Comparison of ENCODE assay signal across 8 mouse cellular contexts in genomic region chr11:106536253-106536912, GRCm38 (mm10). TPM values are rescaled to one million over a fixed set of nuclear protein-coding genes. Genes with fewer than 3 reads are reported as not detected.
A peak's percentile ranks its signal among the peaks of the same experiment; 100 is the strongest.
DNase-seq lines count a peak whose midpoint lies in the region; ATAC-seq and TF ChIP-seq lines count a peak whose summit lies in the region.

No protein-coding gene starts in this region.

- peak; percentile 66 for ATAC-seq in heart, embryonic 16.5 days (replicated peaks; ENCODE audit: extremely low read depth, insufficient read depth, low FRiP score)
- peak; percentile 63 for ATAC-seq in liver, embryonic 13.5 days (ENCODE audit: low read depth)

- 58% methylated on average over 11 of the region's 11 CpGs for WGBS in heart, embryonic 16.5 days
- 59% methylated on average over 11 of the region's 11 CpGs for WGBS in spleen, adult 2 months
- WGBS in liver, embryonic 13.5 days (ENCODE audit: insufficient replicate concordance) = 25% methylated on average over 11 of the region's 11 CpGs

- H3K36me3 ChIP-seq in heart, embryonic 16.5 days (ENCODE audit: control insufficient read depth, insufficient read depth) = peaks cover 7% of the 10 kb centered on the region
- peaks cover 2% of the 10 kb centered on the region; the same call in 1 of the 2 replicates for H3K36me3 ChIP-seq in spleen, adult 2 months (ENCODE audit: control insufficient read depth, insufficient read depth, low read length)
- peaks cover 37% of the 10 kb centered on the region for H3K36me3 ChIP-seq in liver, embryonic 13.5 days

- no peak for TF ChIP-seq CTCF in spleen, adult 2 months (IDR thresholded peaks at IDR 0.05; ENCODE audit: extremely low read depth, insufficient read depth, insufficient read length, insufficient replicate concordance)

- peaks cover 4% of the 10 kb centered on the region; the same call in 1 of the 2 replicates for H3K4me1 ChIP-seq in heart, embryonic 16.5 days (ENCODE audit: control insufficient read depth, insufficient read depth, low read length)
- peaks cover 2% of the 10 kb centered on the region; the same call in 1 of the 2 replicates for H3K4me1 ChIP-seq in spleen, adult 2 months (ENCODE audit: control insufficient read depth, insufficient read depth, insufficient read length)
- H3K4me1 ChIP-seq in liver, embryonic 13.5 days (replicated peaks) = peaks cover 55% of the 10 kb centered on the region

- H3K27ac ChIP-seq in heart, embryonic 16.5 days (ENCODE audit: low read length) = peak overlapping the region; percentile 66
- peak overlapping the region; percentile 72 for H3K27ac ChIP-seq in spleen, adult 2 months (ENCODE audit: insufficient read depth, low read length)
- peak overlapping the region; percentile 71 for H3K27ac ChIP-seq in liver, embryonic 13.5 days

- H3K27me3 ChIP-seq in heart, embryonic 16.5 days (ENCODE audit: control insufficient read depth, insufficient read depth, low read length) = no peaks in the 10 kb centered on the region
- no peaks in the 10 kb centered on the region for H3K27me3 ChIP-seq in spleen, adult 2 months (ENCODE audit: control insufficient read depth, insufficient read depth, low read length)
- no peaks in the 10 kb centered on the region for H3K27me3 ChIP-seq in liver, embryonic 13.5 days

- H3K9me3 ChIP-seq in heart, embryonic 16.5 days (replicated peaks; ENCODE audit: control insufficient read depth, low read length) = no peaks in the 10 kb centered on the region
- H3K9me3 ChIP-seq in liver, embryonic 13.5 days (replicated peaks) = no peaks in the 10 kb centered on the region

- no peak overlapping the region for H3K4me2 ChIP-seq in heart, embryonic 16.5 days (ENCODE audit: low read depth, low read length)
- H3K4me2 ChIP-seq in liver, embryonic 13.5 days = no peak overlapping the region

- no peak overlapping the region for H3K9ac ChIP-seq in heart, embryonic 16.5 days (ENCODE audit: low read length)
- H3K9ac ChIP-seq in liver, embryonic 13.5 days = no peak overlapping the region; the same call in 1 of the 2 replicates

- intact Hi-C loops in gastrocnemius, postnatal 36 days (cut with DNase I) = no loop called here

- H3K4me3 ChIP-seq in heart, embryonic 16.5 days (ENCODE audit: low read length) = no peak overlapping the region
- H3K4me3 ChIP-seq in spleen, adult 2 months (ENCODE audit: extremely low read depth, insufficient read depth, insufficient read length) = no peak overlapping the region
- no peak overlapping the region for H3K4me3 ChIP-seq in liver, embryonic 13.5 days (replicated peaks)

- TF ChIP-seq POLR2A in spleen, adult 2 months (IDR thresholded peaks at IDR 0.05; ENCODE audit: low read depth, low read length) = no peak

- no peak for DNase-seq in heart, adult 8-10 months (ENCODE audit: low spot score)
- DNase-seq in spleen, adult 2 months (ENCODE audit: low read depth in 1 of 2, low spot score in 2 of 2) = peak in 1 of 2 experiments; percentile 72
- no peak for DNase-seq in spleen, adult 18-20 months
- peak; percentile 12 for DNase-seq in liver, embryonic 13.5 days
- DNase-seq in thymus, postnatal 10 days (ENCODE audit: low spot score in 2 of 2) = peak; percentile 57 to 65
- no peak for DNase-seq in gastrocnemius, postnatal 36 days
- no peak for DNase-seq in cerebellum, adult 18-20 months

RNA-seq across cellular contexts. Expression of gene Ern1, which starts 48.7 kb away (rescaled TPM):
- 4.7 and 5.3 TPM in 2 replicates for polyA plus RNA-seq in heart, embryonic 16.5 days (2015; fragmentation: Nextera tagmentation; extraction: Ambion mirVana)
- 10 to 100 TPM; 10.2 to 14.0 (median 12.8) TPM for total RNA-seq in heart, adult 8-10 months (2022)
- 12.7 and 18.1 TPM in 2 replicates for polyA plus RNA-seq in spleen, adult 2 months (2012; rRNA removed)
- 3.9 and 4.4 TPM in 2 replicates for polyA plus RNA-seq in liver, embryonic 13.5 days (2015; fragmentation: Nextera tagmentation; extraction: Ambion mirVana)
- 1 to 10 TPM; 5.2 to 8.1 TPM for total RNA-seq in gastrocnemius, postnatal 36 days (2021)

Comparison
In these comparisons a context has a peak if more than half of its experiments do, and no peak if none do; other contexts are left out.
1. DNase-seq: peak in liver, embryonic 13.5 days (single experiment) and thymus, postnatal 10 days (2 of 2); none in heart, adult 8-10 months (single experiment), spleen, adult 18-20 months (0 of 2), gastrocnemius, postnatal 36 days (0 of 2) and cerebellum, adult 18-20 months (0 of 2).
2. Peak in every context shown above with its lines, with median percentiles within 50 percentile points of each other: H3K27ac ChIP-seq.